Mouse (Mus musculus) olfactory bulb, adult 2 months (tissue): ENCODE results near the gene Rnf212b.

Experiments used
- CTCF ChIP-seq: fragments of 200-500 bp; IDR thresholded peaks from 2 replicates; pipeline ENCODE4 v1.5.1; 2012; ENCODE audit warnings: low read depth, mild to moderate bottlenecking, low read length, moderate library complexity; ENCODE audit not compliant: insufficient read depth
- POLR2A ChIP-seq: fragments of 200-500 bp; IDR thresholded peaks from 2 replicates; pipeline ENCODE4 v1.6.1; 2012; ENCODE audit warnings: mild to moderate bottlenecking, low read depth, low read length, moderate library complexity; ENCODE audit not compliant: insufficient read depth

- no peak for TF ChIP-seq POLR2A
- TF ChIP-seq CTCF: no peak
Observed at GRCm38 (mm10) chr14:54796760-54797159, 17.2 kb upstream of the Rnf212b start.
